Mouse (Mus musculus): ENCODE measurements at regions not wholly inside any gene's neighbourhood (a gene's known extent, or its start where the extent isn't known, plus 50 kb on each side); places are given as distances from the start of the nearest gene placed in this dataset.

- H3K9ac ChIP-seq, result no peak overlapping the region
- no peaks in the 10 kb centered on the region for H3K27me3 ChIP-seq
- 73% methylated on average over 3 of the region's 3 CpGs for WGBS
- no peak for ATAC-seq (ENCODE audit: low FRiP score, low read depth)
- no peak overlapping the region for H3K4me2 ChIP-seq (replicated peaks)
- H3K4me1 ChIP-seq, result no peaks in the 10 kb centered on the region
- no peaks in the 10 kb centered on the region for H3K36me3 ChIP-seq
- H3K4me3 ChIP-seq, result no peak overlapping the region
- H3K27ac ChIP-seq, result no peak overlapping the region
- no peaks in the 10 kb centered on the region for H3K9me3 ChIP-seq
Measured at GRCm38 (mm10) chr8:113542082-113542481, 93.3 kb upstream of the Mon1b start.

- no peaks in the 10 kb centered on the region for H3K36me3 ChIP-seq
- ATAC-seq (ENCODE audit: low FRiP score, low read depth), result no peak
- WGBS, result 83% methylated on average over 2 of the region's 2 CpGs
Measured at GRCm38 (mm10) chr8:113542713-113543112, 92.7 kb upstream of the Mon1b start.

DNA sequence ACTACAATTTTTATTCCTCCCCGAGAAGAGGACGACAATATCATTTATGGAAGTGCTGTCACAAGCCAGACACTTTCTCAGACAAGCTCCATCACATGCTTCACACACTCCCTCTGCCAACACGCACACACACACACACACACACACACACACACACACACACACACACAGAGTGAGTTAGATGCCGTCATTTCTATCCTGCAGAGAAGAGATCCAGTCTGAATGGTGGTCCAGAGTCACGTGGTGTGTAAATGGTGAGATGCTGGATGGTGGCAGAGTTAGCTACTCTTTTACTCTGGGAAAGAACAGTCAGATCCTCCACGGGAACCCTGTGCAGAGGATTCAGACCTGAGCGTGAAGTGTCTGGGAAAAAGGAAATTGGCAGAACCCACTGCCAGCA is 86.2 kb upstream of the Mon1b start:
- Histone ChIP-seq H3K36me3 (no peaks in the 10 kb centered on the region), H3K27ac (no peak overlapping the region), H3K4me3 (no peak overlapping the region), H3K4me2 (replicated peaks) (no peak overlapping the region), H3K9ac (no peak overlapping the region), H3K4me1 (no peaks in the 10 kb centered on the region), H3K9me3 (no peaks in the 10 kb centered on the region), H3K27me3 (no peaks in the 10 kb centered on the region)
- 81% methylated on average over 7 of the region's 7 CpGs for WGBS
- no peak for ATAC-seq (ENCODE audit: low FRiP score, low read depth)

More at GRCm38 (mm10) chr8:113542713-113543112, 92.7 kb upstream of the Mon1b start:
- H3K4me3 ChIP-seq, result no peak overlapping the region
- no peak overlapping the region for H3K27ac ChIP-seq
- no peak overlapping the region for H3K9ac ChIP-seq
- no peaks in the 10 kb centered on the region for H3K27me3 ChIP-seq
- H3K4me2 ChIP-seq (replicated peaks), result no peak overlapping the region
- no peaks in the 10 kb centered on the region for H3K4me1 ChIP-seq
- H3K9me3 ChIP-seq, result no peaks in the 10 kb centered on the region

DNA sequence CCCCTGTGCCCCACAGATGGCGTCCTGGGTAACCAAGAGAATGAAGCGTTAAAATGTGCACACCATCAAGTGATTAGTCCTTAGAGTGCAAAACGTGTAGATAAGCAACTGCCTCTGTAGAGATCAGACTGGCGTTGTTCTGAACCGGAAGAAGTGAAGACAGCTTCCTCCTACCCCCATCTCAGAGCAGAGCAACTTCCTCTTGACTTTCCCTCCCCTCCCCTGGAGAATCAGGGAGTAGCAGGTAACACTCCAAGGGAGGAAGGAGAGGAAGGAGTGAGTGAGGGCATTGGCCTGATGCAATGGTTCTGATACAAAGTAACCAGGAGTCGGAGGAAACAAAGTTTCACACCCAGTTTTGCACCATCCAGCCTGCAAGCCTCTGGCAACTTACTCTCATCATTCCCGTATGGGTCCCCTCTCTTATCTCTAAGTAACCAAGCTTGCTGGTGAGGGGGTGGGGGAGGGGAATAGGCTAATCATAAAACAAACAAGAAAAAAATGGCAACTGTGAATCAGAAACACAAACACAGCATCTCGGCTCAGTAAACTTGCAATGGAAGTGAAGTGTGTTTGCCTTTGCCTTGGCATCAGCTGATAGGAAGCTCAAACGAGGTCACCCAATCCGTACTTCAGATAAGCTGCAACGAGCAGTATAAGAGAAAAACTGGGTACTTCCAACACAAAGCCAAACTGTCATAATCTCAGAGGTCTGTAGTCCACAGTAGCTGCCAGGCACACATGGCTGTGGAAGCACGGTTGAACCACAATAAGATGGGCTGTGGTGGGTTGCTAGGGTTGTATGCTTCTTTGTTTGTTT is 83.7 kb upstream of the Mon1b start:
- ATAC-seq (ENCODE audit: low FRiP score, low read depth), result no peak
- WGBS, result 73% methylated on average over 12 of the region's 12 CpGs
- H3K4me1 ChIP-seq, result no peaks in the 10 kb centered on the region
- H3K9me3 ChIP-seq, result no peaks in the 10 kb centered on the region
- H3K36me3 ChIP-seq, result no peaks in the 10 kb centered on the region
- no peak overlapping the region for H3K4me2 ChIP-seq (replicated peaks)
- no peak overlapping the region for H3K27ac ChIP-seq
- no peak overlapping the region for H3K4me3 ChIP-seq
- H3K27me3 ChIP-seq, result no peaks in the 10 kb centered on the region
- no peak overlapping the region for H3K9ac ChIP-seq

- Histone ChIP-seq H3K9ac (no peak overlapping the region), H3K27ac (no peak overlapping the region), H3K27me3 (no peaks in the 10 kb centered on the region), H3K9me3 (no peaks in the 10 kb centered on the region), H3K36me3 (no peaks in the 10 kb centered on the region), H3K4me2 (replicated peaks) (no peak overlapping the region), H3K4me1 (no peaks in the 10 kb centered on the region), H3K4me3 (no peak overlapping the region)
- WGBS, result 78% methylated on average over 5 of the region's 5 CpGs
- no peak for ATAC-seq (ENCODE audit: low FRiP score, low read depth)
Measured at GRCm38 (mm10) chr8:113552826-113553225, 82.6 kb upstream of the Mon1b start.

DNA sequence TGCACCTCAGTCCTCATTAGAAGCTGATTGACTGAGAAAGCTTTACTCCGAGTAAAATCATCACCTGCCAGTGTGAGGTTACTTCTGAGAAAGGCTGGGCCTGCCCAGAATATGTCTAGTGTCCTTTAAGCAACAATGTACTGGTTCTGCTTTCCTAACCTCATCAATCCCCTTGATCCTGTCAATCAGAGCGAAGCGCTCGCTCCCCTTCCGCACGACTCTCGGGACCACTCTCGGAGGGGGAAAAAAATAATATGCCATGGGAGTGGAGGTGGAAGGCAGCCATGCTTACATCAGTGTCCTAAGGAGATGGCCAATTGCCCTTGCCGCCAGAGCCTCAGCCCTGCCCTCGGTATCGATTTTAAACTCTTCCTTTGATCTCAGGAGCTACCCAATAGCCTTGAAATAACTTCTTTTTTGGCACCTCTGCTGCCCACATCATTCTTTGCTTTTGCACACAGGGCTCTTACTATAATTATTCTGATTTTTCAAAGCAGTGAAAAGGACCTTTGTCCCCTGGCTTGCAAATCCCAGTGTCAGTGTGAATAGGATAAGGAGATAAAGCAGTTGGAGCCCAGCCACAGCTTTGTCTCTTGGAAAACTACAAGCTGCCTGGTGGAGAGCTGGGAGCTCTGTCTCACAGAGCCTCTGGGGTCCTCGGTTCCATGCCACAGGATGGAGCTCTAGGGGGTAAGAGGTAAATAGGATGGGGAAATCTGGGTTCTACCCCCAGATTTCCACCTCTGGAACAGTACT is 80.5 kb upstream of the Mon1b start:
- no peak overlapping the region for H3K4me2 ChIP-seq (replicated peaks)
- no peak for ATAC-seq (ENCODE audit: low FRiP score, low read depth)
- 52% methylated on average over 12 of the region's 12 CpGs for WGBS

DNA sequence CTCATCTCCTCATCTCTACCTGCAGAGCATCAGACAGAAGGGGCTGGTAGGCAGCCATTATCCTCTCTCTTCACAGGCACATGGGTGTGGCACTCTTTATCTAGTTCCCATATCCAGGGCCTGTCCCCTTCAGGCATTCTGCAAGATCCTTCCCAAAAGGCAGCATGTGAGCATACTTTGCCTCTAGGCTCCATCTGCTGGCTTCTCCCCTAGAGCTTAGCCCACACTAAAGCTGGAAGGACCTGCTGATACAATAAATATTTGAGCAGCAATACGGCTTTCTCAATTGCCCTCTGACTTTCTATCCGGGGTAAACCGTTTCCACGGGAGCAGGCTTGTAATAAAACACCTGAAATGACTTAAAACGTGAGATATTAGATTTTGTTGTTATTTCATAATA is 78.4 kb upstream of the Mon1b start:
- WGBS, result 79% methylated on average over 5 of the region's 5 CpGs
- no peak for ATAC-seq (ENCODE audit: low FRiP score, low read depth)
- H3K9ac ChIP-seq, result no peak overlapping the region
- H3K9me3 ChIP-seq, result no peaks in the 10 kb centered on the region
- no peak overlapping the region for H3K27ac ChIP-seq
- H3K27me3 ChIP-seq, result no peaks in the 10 kb centered on the region
- no peak overlapping the region for H3K4me3 ChIP-seq
- no peak overlapping the region for H3K4me2 ChIP-seq (replicated peaks)
- no peaks in the 10 kb centered on the region for H3K4me1 ChIP-seq
- no peaks in the 10 kb centered on the region for H3K36me3 ChIP-seq

More for the DNA sequence above, 80.5 kb upstream of the Mon1b start:
- no peaks in the 10 kb centered on the region for H3K27me3 ChIP-seq
- no peaks in the 10 kb centered on the region for H3K9me3 ChIP-seq
- H3K36me3 ChIP-seq, result no peaks in the 10 kb centered on the region
- H3K27ac ChIP-seq, result no peak overlapping the region
- H3K4me1 ChIP-seq, result no peaks in the 10 kb centered on the region
- H3K9ac ChIP-seq, result no peak overlapping the region
- no peak overlapping the region for H3K4me3 ChIP-seq

DNA sequence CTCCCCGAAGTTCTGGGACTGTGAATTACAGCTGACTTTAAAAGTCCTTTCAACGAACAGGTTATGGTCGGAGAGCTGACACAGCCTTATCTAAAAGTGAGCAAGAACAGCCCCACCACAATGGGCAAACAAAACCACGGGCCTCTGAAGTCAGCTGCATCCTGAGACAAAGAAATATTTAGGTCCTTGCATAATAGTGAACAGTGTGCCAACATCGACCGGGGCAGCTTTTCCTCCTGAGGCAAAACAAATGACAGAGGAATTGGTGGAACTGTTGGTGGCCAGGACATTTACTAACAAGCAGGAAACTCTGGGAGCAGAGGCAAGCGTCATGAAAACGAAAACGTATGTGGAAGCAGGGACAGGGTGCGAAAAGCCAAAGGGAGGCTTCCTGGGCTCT is 54.3 kb upstream of the Mon1b start:
- 34% methylated on average over 10 of the region's 10 CpGs for WGBS
- no peak overlapping the region for H3K27ac ChIP-seq
- no peaks in the 10 kb centered on the region for H3K36me3 ChIP-seq
- no peak overlapping the region for H3K4me2 ChIP-seq (replicated peaks)
- ATAC-seq (ENCODE audit: low FRiP score, low read depth), result no peak
- no peaks in the 10 kb centered on the region for H3K9me3 ChIP-seq
- peaks cover 11% of the 10 kb centered on the region for H3K4me1 ChIP-seq
- no peak overlapping the region for H3K9ac ChIP-seq
- H3K27me3 ChIP-seq, result peaks cover 10% of the 10 kb centered on the region; the same call in 1 of the 2 replicates
- no peak overlapping the region for H3K4me3 ChIP-seq

DNA sequence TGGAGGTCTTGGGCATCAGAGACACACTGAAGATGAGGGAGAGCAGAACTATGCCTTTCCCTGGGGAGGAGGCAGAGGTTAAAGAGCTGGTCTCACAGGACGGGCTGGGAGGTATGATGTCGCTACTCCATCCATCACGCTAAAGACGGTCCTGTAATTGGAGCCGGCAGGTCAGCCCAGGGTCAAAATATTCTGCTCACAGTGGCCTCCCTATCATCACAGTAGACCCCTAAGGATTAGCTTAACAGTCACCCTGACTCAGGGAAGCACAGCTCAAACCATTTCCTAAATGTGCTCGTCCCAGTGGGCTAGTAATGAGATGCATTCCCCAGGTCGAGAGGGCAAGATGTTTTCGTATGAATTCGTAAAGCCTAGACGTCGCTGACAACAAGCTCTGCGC is 53.7 kb upstream of the Mon1b start:
- H3K27ac ChIP-seq, result no peak overlapping the region
- H3K4me1 ChIP-seq, result peaks cover 11% of the 10 kb centered on the region
- WGBS, result 9% methylated on average over 12 of the region's 12 CpGs
- H3K4me3 ChIP-seq, result no peak overlapping the region
- no peak overlapping the region for H3K9ac ChIP-seq
- peaks cover 10% of the 10 kb centered on the region; the same call in 1 of the 2 replicates for H3K27me3 ChIP-seq
- H3K4me2 ChIP-seq (replicated peaks), result 0 out of 2 replicates have a peak overlapping the region, but pooled peaks have one; percentile 7
- 0 out of 2 replicates have a peak, but pooled peaks have one; percentile 26 for ATAC-seq (ENCODE audit: low FRiP score, low read depth)
- H3K36me3 ChIP-seq, result no peaks in the 10 kb centered on the region
- no peaks in the 10 kb centered on the region for H3K9me3 ChIP-seq

- H3K36me3 ChIP-seq, result no peaks in the 10 kb centered on the region
- H3K9ac ChIP-seq, result no peak overlapping the region
- H3K4me2 ChIP-seq (replicated peaks), result peak overlapping the region; percentile 23; the same call in 1 of the 2 replicates
- no peak overlapping the region for H3K27ac ChIP-seq
- peaks cover 10% of the 10 kb centered on the region; the same call in 1 of the 2 replicates for H3K27me3 ChIP-seq
- H3K4me3 ChIP-seq, result no peak overlapping the region
- WGBS, result 13% methylated on average over 16 of the region's 16 CpGs
- peak; percentile 82 for ATAC-seq (ENCODE audit: low FRiP score, low read depth)
- H3K9me3 ChIP-seq, result no peaks in the 10 kb centered on the region
- peaks cover 11% of the 10 kb centered on the region for H3K4me1 ChIP-seq
Measured at GRCm38 (mm10) chr8:113582180-113582975, 53.0 kb upstream of the Mon1b start.

DNA sequence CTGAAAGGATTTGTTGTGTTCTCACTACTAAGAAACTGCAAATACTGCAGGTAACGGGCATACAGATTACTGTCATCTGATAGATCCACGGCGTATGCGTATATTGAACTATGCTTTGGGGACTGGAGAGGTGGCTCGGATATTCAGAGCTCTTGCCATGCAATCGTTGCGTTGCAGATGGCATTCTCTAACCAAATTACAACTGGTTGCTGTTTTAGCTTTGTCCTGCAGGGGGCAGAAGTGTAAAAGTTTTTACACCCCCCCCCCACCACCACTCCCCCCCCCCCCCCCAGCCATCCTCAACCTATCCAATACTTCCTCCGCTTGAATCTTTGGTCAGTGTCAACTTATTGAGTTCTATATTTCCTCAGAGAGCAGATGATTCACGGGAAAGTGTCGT is 51.6 kb upstream of the Mon1b start:
- ATAC-seq (ENCODE audit: low FRiP score, low read depth), result no peak
- Histone ChIP-seq H3K27me3 (peaks cover 10% of the 10 kb centered on the region; the same call in 1 of the 2 replicates), H3K36me3 (no peaks in the 10 kb centered on the region), H3K4me2 (replicated peaks) (no peak overlapping the region), H3K4me1 (peaks cover 11% of the 10 kb centered on the region), H3K27ac (no peak overlapping the region), H3K9ac (no peak overlapping the region), H3K4me3 (no peak overlapping the region), H3K9me3 (no peaks in the 10 kb centered on the region)
- 73% methylated on average over 10 of the region's 10 CpGs for WGBS

All from limb, embryonic 13.5 days (tissue).